Comparison of ENCODE assay signal across 15 mouse cellular contexts in the genomic region with DNA sequence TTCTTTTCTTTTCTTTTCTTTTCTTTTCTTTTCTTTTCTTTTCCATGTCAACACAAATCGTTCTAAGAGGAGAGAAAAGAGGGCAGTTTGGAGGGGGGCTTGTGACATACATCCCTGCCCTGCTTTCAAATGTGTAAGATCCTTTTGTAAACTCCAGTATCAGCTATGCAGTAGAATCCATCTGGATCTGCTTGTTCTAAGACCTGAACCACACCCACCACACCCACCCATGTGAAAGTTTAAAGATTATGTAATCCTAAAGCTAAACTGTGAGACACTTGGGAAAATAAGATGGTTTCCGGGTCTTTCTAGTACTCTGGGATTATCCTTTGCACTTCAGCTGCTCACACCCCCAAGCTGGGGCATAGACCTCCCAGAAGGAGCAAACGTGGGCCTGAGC. TPM values are rescaled to one million over a fixed set of nuclear protein-coding genes. Genes with fewer than 3 reads are reported as not detected.
"Had no signal": no experiment of that assay in that cellular context is flagged by ENCODE, and none has a peak within 500 bp of the region (broad histone marks: within the 10 kb centered on the region; RNA-seq: fewer than 3 reads in every experiment).

No protein-coding gene starts in this region.

- H3K27ac ChIP-seq: kidney, postnatal 0 days; midbrain, embryonic 13.5 days; neural tube, embryonic 12.5 days had no signal

- H3K36me3 ChIP-seq: limb, embryonic 15.5 days; midbrain, embryonic 13.5 days; neural tube, embryonic 12.5 days had no signal

- H3K9me3 ChIP-seq: limb, embryonic 15.5 days; midbrain, embryonic 13.5 days; neural tube, embryonic 12.5 days had no signal

- DNase-seq: kidney, adult 8-10 months; kidney, postnatal 36 days; layer of hippocampus, adult 9-11 months; layer of hippocampus, postnatal 36 days; lung, embryonic 14.5 days; lung, postnatal 10 days; lung, postnatal 4 days; thymus, adult 18-20 months; thymus, postnatal 14 days had no signal

- H3K27me3 ChIP-seq: neural tube, embryonic 12.5 days had no signal

RNA-seq across cellular contexts. Expression of gene Tsku, which starts 18.9 kb away (rescaled TPM):
- total RNA-seq: neutrophil, adult 5-6 weeks had no signal
- polyA plus RNA-seq: inflammation-experienced regulatory T-cells, adult 6 months had no signal
